Mouse (Mus musculus) MEL (cell line): ENCODE results near the gene Dse.

ENCODE experiments used
- CHD2 ChIP-seq: IDR thresholded peaks from 2 replicates; pipeline ENCODE4 v1.6.1; 2011; ENCODE audit warnings: low read length, improper control_type of control experiment
- MAFK ChIP-seq: IDR thresholded peaks from 2 replicates; pipeline ENCODE4 v1.6.1; 2011; ENCODE audit warnings: low read depth, mild to moderate bottlenecking, low read length, improper control_type of control experiment, borderline replicate concordance
- MAZ ChIP-seq: IDR thresholded peaks from 2 replicates; pipeline ENCODE4 v1.6.1; 2012; ENCODE audit warnings: low read depth, mild to moderate bottlenecking, inconsistent platforms, low read length, improper control_type of control experiment
- POLR2A ChIP-seq, 2 experiments: IDR thresholded peaks; 2 replicates each; pipeline ENCODE4 v1.6.1; 2011 to 2012; ENCODE audit warnings: low read length in 2 of 2, mild to moderate bottlenecking in 2 of 2, control low read depth in 1 of 2, improper control_type of control experiment in 1 of 2, low read depth in 1 of 2, moderate library complexity in 1 of 2; ENCODE audit not compliant: control insufficient read depth in 1 of 2, insufficient read depth in 1 of 2, poor library complexity in 1 of 2
- POLR2AphosphoS5 ChIP-seq: IDR thresholded peaks from 2 replicates; pipeline ENCODE4 v1.6.1; 2012; ENCODE audit warnings: low read depth, borderline replicate concordance, mild to moderate bottlenecking, inconsistent platforms, low read length, moderate library complexity, mixed read lengths
- ZNF384 ChIP-seq: IDR thresholded peaks from 2 replicates; pipeline ENCODE4 v1.6.1; 2012; ENCODE audit warnings: low read depth, mild to moderate bottlenecking, inconsistent platforms, low read length, improper control_type of control experiment

DNA sequence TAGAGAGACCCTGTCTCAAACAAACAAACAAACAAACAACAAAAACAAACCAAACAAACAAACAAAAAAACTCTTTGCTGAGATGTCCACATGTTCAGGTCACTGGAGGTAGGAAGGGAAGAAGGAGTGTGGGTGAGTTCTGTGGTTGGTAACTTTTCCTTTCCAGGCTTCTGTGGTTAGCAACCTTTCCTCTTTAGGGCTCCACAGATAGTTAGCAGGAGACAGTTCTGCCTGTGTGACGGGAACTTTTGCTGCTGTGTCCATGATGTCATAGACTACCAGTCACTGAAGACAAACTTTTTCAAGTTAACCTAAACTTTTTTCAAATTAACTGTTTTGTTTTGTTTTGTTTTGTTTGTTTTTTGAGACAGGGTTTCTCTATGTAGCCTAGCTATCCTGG is 8.2 kb upstream of the Dse start:
- TF ChIP-seq POLR2AphosphoS5 = no peak
- no peak for TF ChIP-seq MAZ
- no peak for TF ChIP-seq ZNF384
- TF ChIP-seq POLR2A (IDR thresholded peaks at IDR 0.05; ENCODE audit: control insufficient read depth in 1 of 2, insufficient read depth in 1 of 2, low read depth in 1 of 2, low read length in 2 of 2, poor library complexity in 1 of 2) = no peak
- TF ChIP-seq CHD2 = no peak
- TF ChIP-seq MAFK = no peak
